Mouse (Mus musculus) forelimb bud, embryonic 11.5 days (tissue): ENCODE measurements around the gene Rgs6.

ENCODE experiments used
- DNase-seq: peaks from one replicate; pipeline ENCODE4 v3.0.0-alpha.2; 2012; ENCODE audit warnings: low read depth, low spot score

The Rgs6 gene

DNA sequence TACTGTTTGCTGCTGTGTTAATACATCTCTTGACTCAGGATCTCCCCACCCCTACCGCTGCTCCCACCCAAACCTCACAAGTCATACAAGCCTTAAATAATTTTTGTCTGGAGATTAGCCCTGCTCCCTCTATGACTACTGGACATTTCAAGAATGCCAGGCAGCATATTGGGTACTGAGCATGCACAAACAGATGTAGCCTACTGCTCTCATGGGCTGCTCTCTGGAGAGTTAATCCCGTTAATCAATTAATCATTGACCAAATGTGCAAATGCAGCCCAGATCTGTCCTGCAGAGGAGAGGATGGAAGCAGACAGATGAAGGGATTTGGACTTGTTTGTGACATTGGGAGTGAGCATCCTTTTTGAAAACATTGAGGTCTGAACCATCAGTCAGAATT is at the start of gene Rgs6:
Gene Rgs6 (plus strand): TSS at position 276 of the 400 bp plus-strand sequence.
- DNase-seq: no peak

GRCm38 (mm10) chr12:82547127-82547526 is 41.0 kb upstream of the Rgs6 start:
- DNase-seq: no peak

DNA sequence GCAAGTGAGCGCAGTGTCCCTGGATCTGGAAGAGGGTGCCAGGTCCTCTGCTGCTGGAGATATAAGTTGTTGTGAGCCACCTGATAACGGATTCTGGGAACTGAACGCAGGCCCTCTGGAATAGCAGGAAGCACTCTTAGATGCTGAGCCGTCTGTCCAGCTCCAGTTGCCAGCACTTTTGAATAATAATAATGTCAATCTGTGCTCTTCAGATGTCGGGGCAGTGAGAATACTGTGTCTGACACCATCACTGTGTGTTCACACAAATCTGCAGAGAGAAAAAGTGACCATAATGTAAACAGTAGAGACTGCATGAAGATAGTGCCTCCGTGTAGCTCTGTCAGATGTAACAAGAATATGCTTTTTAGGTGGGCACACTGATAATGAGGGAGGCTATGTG is 38.9 kb upstream of the Rgs6 start:
- DNase-seq: no peak

DNA sequence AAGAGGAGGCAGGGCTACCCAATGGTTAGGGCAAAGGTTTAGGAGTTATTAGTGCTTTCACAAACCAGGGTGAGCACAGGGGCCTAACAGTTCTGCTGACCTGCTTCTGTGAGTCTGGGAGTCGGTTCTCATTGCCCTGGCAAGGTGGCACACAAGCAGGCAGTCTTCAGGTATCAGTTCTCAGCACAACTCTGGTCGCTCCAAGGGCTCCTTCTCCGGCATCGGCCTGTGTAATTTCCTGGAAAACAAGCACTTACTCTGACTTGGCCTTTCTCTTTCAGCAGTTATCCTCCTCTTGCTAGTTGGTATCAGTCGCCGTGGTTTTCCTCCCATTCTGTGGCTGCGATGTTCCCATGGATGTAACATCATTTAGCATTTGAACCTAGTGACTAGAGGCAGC is 38.0 kb upstream of the Rgs6 start:
- no peak for DNase-seq

- DNase-seq: no peak
Measured at GRCm38 (mm10) chr12:82552376-82552775, 35.7 kb upstream of the Rgs6 start.

DNA sequence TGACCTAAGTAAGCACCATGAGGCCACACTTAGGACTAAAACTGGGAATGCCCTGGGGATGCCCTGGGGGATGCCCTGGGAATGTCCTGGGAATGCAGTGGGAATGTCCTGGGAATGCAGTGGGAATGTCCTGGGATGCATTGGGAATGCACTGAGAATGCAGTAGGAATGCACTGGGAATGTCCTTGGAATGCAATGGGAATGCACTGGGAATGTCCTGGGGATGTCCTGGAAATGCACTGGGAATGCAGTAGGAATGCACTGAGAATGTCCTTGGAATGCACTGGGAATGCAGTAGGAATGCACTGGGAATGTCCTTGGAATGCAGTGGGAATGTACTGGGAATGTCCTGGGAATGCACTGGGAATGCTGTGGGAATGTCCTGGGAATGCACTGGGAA is 25.2 kb upstream of the Rgs6 start:
- DNase-seq: peak; percentile 25

DNA sequence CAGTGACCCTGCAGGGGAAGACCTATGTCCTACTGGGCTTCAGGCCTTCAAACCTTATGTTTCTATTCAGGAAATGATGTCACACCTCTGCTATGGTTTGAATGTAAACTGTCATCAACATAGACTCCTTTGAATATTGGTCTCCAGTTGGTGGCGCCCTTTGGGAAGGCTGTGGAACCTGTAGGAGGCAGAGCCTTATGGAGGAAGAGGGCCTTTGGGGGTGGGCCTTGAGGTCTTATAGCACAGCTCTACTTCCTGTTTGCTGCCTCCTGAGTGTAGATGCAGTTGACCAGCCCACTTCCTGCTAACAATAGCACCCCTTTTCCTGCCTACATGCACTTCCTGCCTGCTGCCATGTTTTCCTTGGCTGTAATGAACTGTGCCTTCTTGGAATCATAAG is 19.7 kb upstream of the Rgs6 start:
- no peak for DNase-seq

DNA sequence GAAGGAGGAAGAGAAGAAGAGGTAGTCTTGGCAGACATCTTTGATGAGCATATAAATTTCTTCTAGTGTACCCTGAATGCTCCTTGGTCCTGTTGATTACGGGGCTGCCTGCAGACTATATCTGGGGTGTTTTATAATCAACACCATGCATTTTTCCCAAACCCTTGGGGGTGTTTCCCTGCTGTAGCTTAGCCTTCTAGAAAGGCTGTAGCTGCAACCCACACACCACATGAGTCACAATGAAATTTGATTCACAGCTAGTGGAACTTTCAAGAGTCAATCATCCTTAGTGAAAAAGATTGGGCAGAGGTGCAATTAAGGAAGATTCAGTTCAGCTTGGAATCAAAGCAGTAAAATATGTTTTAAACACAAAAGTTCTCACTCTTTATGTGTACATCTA is 15.4 kb upstream of the Rgs6 start:
- no peak for DNase-seq

- DNase-seq: no peak
Measured at GRCm38 (mm10) chr12:82586592-82586991, 1.5 kb upstream of the Rgs6 start.

- no peak for DNase-seq
Measured at GRCm38 (mm10) chr12:82587348-82587895, 670 bp upstream of the Rgs6 start.

GRCm38 (mm10) chr12:82588846-82589630 is 946 bp downstream of the Rgs6 start:
- DNase-seq: no peak

GRCm38 (mm10) chr12:82599011-82599410 is 10.9 kb downstream of the Rgs6 start:
- DNase-seq: no peak

GRCm38 (mm10) chr12:82600406-82600805 is 12.3 kb downstream of the Rgs6 start:
- DNase-seq: no peak

DNA sequence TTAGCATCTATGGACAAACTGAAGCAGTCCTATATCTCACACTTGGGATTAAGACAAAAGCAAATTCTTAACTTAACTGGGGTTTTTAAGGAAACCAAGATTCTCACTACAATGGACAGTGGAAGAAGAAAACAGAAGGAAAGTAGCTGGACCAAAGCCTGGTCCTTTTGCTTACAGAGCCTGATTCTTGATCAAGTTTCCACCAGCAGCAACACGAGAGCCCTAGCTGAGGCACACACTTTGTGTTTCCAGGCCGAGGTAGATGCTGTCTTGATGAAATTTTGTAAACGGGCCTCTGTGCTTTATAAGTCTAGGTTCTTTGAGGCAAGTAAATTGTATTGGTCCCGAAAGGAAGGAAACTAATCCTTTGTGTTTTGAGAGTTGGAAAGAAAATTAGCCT is 14.7 kb downstream of the Rgs6 start:
- no peak for DNase-seq

DNA sequence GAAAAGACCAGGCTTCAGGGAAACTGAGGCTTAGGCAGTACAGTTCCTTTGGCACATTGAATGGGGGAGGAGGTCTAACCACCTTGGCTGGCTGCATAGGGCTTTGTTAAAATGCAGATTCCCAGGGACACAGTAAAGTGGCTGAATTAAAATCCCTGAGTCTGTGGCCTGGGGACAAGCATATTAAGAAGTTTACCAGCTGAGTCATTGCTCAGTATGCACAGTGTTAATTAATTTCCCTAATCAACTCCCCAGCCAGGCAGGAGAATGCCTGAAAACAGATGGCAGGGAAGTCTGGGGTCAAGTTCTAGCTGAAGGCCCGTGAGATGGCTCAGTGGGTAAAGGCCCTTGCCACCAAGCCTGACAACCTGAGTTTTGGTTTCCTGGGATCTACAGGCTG is 15.2 kb downstream of the Rgs6 start:
- DNase-seq: no peak

DNA sequence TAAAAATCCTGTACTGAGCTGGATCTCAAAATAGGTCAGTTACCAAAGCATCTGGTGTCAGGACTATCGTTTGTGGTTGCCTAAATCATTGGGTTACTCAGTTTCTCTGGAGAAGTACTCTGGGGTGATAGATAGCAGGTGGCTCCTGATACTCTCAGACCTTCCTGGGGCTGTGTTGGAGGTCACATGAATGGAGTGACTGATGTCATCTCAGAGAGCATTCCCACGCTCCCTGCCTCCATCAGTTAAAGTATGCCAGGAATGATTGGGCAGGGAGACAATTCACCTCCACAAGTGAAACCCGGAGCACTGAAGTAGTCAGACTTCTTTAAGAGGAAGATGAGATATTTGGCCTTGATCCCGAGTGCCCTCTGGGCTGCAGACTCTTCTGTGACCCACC is 15.9 kb downstream of the Rgs6 start:
- DNase-seq: no peak

DNA sequence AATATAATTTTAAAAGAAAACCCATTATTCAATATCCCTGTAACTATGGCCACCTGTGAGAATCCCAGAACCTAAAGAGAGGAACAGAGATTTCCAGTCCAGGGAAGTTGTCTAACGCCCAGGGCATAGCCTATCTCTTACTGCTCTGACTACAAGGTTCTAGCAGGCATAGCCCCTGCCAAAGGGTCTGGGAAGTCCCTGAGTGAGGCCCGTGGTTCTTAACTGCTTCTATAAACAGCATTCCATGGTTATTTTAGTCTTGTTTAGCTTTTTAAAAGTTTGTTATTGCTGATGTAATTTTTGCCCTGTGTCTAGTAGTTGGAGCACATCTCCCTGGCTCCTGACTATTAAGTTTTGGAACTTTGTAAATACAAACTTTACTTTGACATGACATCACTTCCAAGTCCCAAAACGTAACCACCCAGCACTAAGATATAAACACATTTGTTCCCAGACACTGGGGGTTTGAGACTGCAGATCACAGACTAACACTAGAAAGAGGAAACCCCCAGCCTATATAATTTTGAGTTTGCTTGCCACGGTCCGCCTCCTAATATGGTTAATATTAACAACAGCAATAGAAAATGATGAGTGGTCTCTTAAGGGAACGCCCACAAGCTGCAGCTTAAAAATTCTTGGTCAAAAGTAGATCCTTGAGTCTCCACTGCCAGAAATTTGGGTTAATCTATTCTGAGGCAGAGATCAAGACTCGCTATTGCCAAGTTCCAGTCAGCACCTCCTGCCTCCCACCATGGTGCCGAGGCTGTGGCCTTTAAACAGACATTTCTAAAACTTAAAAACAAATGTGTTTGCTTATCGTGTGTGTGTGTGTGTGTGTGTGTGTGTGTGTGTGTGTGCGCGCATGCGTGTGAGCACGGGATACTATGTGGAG is 24.9 kb downstream of the Rgs6 start:
- DNase-seq: no peak

DNA sequence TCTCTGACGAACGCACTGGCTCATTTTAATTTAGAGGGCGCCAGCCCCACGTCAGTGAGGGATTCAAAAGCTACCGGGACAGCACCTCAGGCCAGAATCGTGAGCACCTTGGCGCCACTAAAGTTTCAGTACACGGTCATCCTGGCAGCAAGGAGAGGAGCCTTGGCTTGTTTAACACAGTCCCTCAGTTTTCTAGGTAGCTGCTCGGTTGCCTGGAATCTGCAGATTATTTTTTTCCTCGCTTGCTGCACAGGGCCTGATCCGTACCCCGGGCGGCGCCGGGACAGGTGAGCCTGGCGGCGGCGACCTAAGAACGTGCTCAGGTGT is 28.4 kb downstream of the Rgs6 start:
- DNase-seq: no peak

DNA sequence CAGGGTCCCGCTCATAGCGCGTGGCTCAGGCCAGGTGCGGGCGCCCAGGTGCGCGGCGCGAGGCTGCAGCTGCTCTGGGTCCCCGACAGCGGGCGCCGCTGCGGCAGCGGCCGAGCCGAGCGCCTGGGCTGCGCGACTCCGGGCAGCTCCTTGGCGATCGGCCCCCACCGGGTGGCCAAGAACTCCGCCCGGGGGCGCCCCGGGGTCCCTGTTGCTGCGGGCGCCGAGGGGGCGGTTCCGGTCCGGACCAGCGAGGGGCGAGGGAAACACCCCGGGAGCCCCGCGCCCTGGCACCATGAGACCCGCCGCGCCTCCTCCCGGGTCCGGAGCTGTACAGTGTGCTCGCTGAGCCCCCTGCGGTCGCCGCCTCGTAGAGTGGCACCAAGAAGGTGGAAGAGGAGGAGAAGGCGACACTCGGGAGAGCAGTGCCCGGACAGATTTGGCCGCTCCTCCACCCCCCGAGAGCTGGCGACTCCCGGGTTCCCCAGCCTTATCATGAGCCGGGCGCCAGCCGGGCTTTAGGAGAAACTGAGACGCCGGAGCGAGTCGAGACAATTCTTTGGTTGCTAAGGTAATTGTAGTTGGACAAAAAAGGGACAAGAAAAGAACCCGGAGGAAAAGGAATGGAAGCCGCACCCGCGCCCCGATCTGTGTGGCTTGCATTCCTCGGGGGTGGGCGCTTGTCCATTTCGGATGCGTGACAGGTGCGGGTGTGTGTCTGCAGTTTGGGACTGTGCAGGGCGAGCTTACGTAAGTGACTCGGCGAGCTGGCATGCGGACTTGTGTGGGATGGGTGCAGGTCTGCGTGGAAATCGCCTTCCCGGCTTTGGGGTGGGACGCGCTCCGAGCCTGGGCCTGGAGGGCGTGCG is 29.0 kb downstream of the Rgs6 start:
- no peak for DNase-seq

GRCm38 (mm10) chr12:82617682-82618370 is 29.7 kb downstream of the Rgs6 start:
- DNase-seq: no peak

DNA sequence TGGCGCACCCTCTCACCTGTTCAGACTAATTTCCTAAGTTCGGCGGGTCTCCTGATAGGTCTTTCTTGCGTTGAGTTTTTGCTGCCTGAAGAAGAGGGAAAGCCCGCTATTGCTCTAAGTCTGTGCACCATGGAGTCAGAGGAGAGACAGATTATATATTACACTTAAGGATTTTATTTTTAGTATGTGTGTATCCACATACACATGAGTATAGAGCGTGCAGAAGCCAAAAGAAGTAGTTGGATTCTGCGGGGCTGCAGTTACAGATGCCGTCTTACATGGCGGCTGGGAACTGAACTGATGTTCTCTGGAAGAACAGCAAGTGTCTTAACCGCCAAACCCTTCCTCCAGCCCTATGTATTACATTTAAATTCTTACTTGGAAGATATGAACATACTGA is 52.3 kb downstream of the Rgs6 start:
- DNase-seq: no peak
